Mouse (Mus musculus) cerebellum, adult 2 months (tissue): ENCODE measurements around the gene Kctd2. TPM values are rescaled to one million over a fixed set of nuclear protein-coding genes. Genes with fewer than 3 reads are reported as not detected.
A peak's percentile ranks its signal among the peaks of the same experiment; 100 is the strongest.

Source experiments
- DNase-seq, 2 experiments: peaks; one replicate each; pipeline ENCODE4 v3.0.0; 2021
- H3K27ac ChIP-seq: fragments of 200-500 bp; 2 replicates; pipeline ENCODE4 v1.5.1; 2012; ENCODE audit warnings: low read length, control low read depth, inconsistent platforms; ENCODE audit not compliant: insufficient read depth
- H3K27me3 ChIP-seq: fragments of 200-500 bp; 2 replicates; pipeline ENCODE4 v1.6.1; 2012; ENCODE audit warnings: inconsistent platforms, mild to moderate bottlenecking, low read length, moderate library complexity; ENCODE audit not compliant: control insufficient read depth, insufficient read depth
- H3K4me1 ChIP-seq: fragments of 200-500 bp; 2 replicates; pipeline ENCODE4 v1.6.1; 2011; ENCODE audit warnings: low read length; ENCODE audit not compliant: control insufficient read depth, insufficient read depth
- H3K4me3 ChIP-seq: fragments of 200-500 bp; replicated peaks from 2 replicates; pipeline ENCODE3; 2011; ENCODE audit warnings: mild to moderate bottlenecking, low read depth, low read length, control low read depth; ENCODE audit not compliant: insufficient read depth
- CTCF ChIP-seq: fragments of 200-500 bp; IDR thresholded peaks from 2 replicates; pipeline ENCODE4 v1.5.1; 2011; ENCODE audit warnings: low read depth, mild to moderate bottlenecking, control low read depth, low read length, moderate library complexity, borderline replicate concordance; ENCODE audit not compliant: insufficient read depth
- POLR2A ChIP-seq: fragments of 200-500 bp; IDR thresholded peaks from 2 replicates; pipeline ENCODE4 v1.6.1; 2011; ENCODE audit warnings: low read length, control low read depth, borderline replicate concordance; ENCODE audit not compliant: insufficient read depth
- WGBS: fragments of 180-500 bp; shearing (Covaris S2); methylation state at CpG from one replicate; pipeline ENCODE4 v1.1.7; 2018; 5-methylcytosine and 5-hydroxymethylcytosine counted together
- polyA plus RNA-seq: library from polyadenylated mRNA; depleted of rRNA; stranded (reverse); fragments of >200 nt; gene quantifications from 2 replicates; pipeline ENCODE4 v1.2.3, GENCODE M21; 2012

Gene Kctd2
- polyA plus RNA-seq, 1 experiment: 98.0 TPM

GRCm38 (mm10) chr11:115405723-115406122 is 14.2 kb upstream of the Kctd2 start:
- Histone ChIP-seq H3K27ac (no peak overlapping the region), H3K27me3 (no peaks in the 10 kb centered on the region), H3K4me3 (no peak overlapping the region), H3K4me1 (peaks cover 6% of the 10 kb centered on the region)
- WGBS: 88% methylated on average over 6 of the region's 6 CpGs
- no peak for TF ChIP-seq CTCF
- no peak for DNase-seq

DNA sequence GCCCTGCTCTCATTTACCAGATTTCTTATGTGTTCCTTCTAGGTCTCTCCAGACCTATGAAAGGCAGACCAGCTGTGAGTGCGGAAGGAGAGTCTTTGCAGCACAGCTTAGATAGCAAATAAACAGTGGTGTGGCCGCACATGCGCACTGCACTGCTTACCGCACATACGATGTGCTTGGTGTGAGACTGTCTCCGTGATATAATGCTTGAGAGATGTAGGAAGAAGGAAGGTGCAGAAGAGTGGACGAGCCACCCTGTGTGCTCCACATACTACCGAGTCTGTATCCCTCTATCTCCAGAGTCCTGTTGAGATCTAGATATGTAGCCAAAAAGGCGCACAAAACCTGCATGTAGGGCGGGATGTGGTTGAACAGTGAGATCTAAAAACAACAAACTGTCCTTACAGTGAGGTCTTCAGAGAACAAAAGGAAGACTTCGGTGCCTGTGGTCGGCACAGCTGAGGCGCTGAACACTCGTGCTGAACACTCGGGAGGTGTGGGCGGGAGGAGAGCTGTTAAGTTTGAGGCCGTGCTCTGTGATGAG is 13.0 kb upstream of the Kctd2 start:
- Histone ChIP-seq H3K4me1 (no peaks in the 10 kb centered on the region; the same call in 1 of the 2 replicates), H3K4me3 (no peak overlapping the region), H3K27me3 (no peaks in the 10 kb centered on the region), H3K27ac (no peak overlapping the region)
- DNase-seq: no peak
- TF ChIP-seq CTCF (no peak), POLR2A (no peak)
- WGBS: 89% methylated on average over 17 of the region's 17 CpGs

GRCm38 (mm10) chr11:115408266-115408920 is 11.5 kb upstream of the Kctd2 start:
- no peaks in the 10 kb centered on the region; the same call in 1 of the 2 replicates for H3K4me1 ChIP-seq
- no peak overlapping the region for H3K4me3 ChIP-seq
- WGBS: 71% methylated on average over 6 of the region's 6 CpGs
- H3K27ac ChIP-seq: no peak overlapping the region
- TF ChIP-seq POLR2A: no peak
- TF ChIP-seq CTCF: no peak
- DNase-seq: no peak
- H3K27me3 ChIP-seq: no peaks in the 10 kb centered on the region

DNA sequence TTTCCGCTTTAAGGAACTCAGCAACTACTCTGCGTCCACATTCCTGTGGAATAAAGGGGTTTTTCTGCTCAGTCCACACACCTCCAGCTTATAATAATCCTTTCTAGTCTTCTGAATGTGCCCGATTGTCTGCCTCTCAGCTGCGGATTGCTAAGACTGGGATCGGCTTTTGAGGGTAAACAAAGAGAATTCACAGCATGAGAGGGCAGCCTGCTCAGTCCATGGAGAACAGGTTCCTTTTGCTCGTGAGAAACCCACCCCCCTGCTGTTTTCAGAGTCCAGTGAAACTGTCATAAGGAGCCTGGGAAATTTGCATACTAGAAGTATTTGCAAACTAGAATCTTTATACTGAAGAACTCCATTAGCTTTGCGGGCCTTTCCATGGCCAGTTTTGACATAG is 10.4 kb upstream of the Kctd2 start:
- DNase-seq: no peak
- Histone ChIP-seq H3K4me3 (no peak overlapping the region), H3K27me3 (no peaks in the 10 kb centered on the region), H3K4me1 (no peaks in the 10 kb centered on the region; the same call in 1 of the 2 replicates), H3K27ac (no peak overlapping the region)
- WGBS: 46% methylated on average over 7 of the region's 7 CpGs
- TF ChIP-seq POLR2A (no peak), CTCF (no peak)

- Histone ChIP-seq H3K27ac (peak overlapping the region; percentile 70), H3K4me1 (peaks cover 4% of the 10 kb centered on the region; the same call in 1 of the 2 replicates), H3K27me3 (no peaks in the 10 kb centered on the region), H3K4me3 (peak overlapping the region; percentile 64)
- DNase-seq: peak; percentile 71 to 78
- TF ChIP-seq POLR2A (no peak), CTCF (no peak)
- under 1% methylated on average over 45 of the region's 45 CpGs for WGBS
Observed at GRCm38 (mm10) chr11:115420336-115421190, 635 bp downstream of the Kctd2 start.

- TF ChIP-seq CTCF: no peak
- TF ChIP-seq POLR2A: no peak
- 0% methylated on average over 1 of the region's 1 CpGs for WGBS
- Histone ChIP-seq H3K27ac (no peak overlapping the region), H3K4me3 (peak overlapping the region; percentile 64), H3K4me1 (peaks cover 4% of the 10 kb centered on the region; the same call in 1 of the 2 replicates), H3K27me3 (no peaks in the 10 kb centered on the region)
- peak in 1 of 2 experiments; percentile 21 for DNase-seq
Observed at GRCm38 (mm10) chr11:115421328-115421727, 1.4 kb downstream of the Kctd2 start.

DNA sequence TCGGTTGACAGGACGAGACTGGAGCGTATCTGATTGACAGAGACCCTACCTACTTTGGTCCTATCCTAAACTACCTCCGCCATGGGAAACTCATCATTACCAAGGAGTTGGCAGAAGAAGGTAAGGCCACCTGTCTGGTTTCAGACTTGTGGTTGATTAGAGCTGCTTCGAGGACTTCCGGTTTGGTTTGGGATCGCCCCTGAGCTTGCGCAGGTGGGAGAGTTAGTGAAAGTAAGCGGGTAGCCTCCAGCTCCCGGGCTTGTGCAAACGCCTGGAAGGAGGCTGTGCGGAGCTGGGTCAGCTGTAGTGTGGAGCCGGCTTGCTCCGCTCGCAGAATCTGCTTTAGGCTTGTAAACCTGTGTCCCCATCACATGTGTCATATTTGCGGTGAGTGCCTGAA is 2.0 kb downstream of the Kctd2 start:
- peak in 1 of 2 experiments; percentile 44 for DNase-seq
- peaks cover 4% of the 10 kb centered on the region; the same call in 1 of the 2 replicates for H3K4me1 ChIP-seq
- no peaks in the 10 kb centered on the region for H3K27me3 ChIP-seq
- H3K4me3 ChIP-seq: peak overlapping the region; percentile 20
- no peak overlapping the region for H3K27ac ChIP-seq
- TF ChIP-seq CTCF (no peak), POLR2A (no peak)
- WGBS: 77% methylated on average over 16 of the region's 16 CpGs

DNA sequence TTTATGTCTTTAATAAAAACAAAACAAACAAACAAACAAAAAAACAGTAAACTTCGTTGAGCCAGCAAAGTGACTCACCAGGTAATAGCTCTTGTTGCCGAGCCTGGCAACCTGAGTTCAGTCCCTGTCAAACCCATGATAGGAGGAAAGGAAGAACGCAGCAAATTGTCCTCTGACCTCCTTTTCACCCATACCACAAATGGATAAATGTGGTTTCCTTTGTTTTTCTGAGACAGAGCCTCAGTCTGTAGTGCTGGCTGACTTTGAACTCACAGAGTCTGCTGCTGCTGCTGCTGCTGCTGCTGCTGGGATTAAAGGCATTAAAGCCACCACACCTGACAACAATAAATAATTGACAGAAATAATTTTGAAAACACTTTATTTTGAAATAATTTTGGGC is 3.2 kb downstream of the Kctd2 start:
- DNase-seq: no peak
- H3K4me1 ChIP-seq: peaks cover 13% of the 10 kb centered on the region; the same call in 1 of the 2 replicates
- H3K27me3 ChIP-seq: no peaks in the 10 kb centered on the region
- H3K4me3 ChIP-seq: no peak overlapping the region
- 78% methylated on average over 3 of the region's 3 CpGs for WGBS
- no peak overlapping the region for H3K27ac ChIP-seq
- TF ChIP-seq POLR2A (no peak), CTCF (no peak)
